Mouse (Mus musculus): ENCODE data around the gene Krt7. TPM values are rescaled to one million over a fixed set of nuclear protein-coding genes. Genes with fewer than 3 reads are reported as not detected.

Krt7 gene
- polyA plus RNA-seq, 1 experiment: 36.4 TPM

DNA sequence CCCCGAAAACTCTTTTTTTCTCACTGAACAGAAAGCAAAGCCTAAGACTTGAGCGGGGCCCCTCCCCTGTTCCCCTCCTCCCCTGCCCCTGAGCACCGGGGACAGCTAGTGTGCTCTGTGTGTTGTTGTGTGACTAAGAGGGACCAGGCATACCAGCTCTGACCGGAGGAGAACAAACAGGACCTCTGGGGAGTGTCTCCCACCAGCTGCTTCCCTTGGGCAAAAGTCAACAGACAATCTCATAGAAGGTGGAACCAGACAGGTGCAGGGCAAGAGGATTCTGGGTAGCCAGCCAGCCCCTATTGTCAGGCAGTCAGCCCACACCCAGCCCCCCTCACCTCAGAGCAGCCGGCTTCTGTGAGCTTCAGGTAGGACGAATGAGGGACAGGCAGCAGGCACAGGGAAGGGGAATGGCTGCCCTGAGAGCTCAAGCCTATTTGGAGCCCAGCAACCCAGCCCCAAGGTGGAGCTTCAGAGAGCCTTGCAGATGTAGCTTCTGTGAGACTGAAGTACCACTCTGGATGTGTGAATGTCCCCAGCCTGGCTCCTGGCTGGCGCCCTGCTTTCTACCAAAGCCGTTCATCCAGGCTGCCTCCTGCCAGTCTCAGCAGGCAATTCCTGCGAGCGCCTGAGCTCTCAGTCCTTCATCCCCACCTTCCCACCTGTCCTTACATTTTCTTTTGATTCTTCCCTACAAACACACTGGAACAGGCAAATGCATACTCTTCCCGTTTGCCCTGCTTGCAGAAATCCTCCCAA is 4.1 kb downstream of the Krt7 start:
- no peak overlapping the region for H3K27ac ChIP-seq (ENCODE audit: insufficient read depth, low read length)
- no peaks in the 10 kb centered on the region; the same call in 1 of the 2 replicates for H3K27me3 ChIP-seq (ENCODE audit: control insufficient read depth, insufficient read depth, low read length, poor library complexity, severe bottlenecking)
- H3K4me1 ChIP-seq (ENCODE audit: control insufficient read depth, insufficient read depth, low read length): peaks cover 8% of the 10 kb centered on the region
- no peak overlapping the region for H3K9ac ChIP-seq (ENCODE audit: low read depth, poor library complexity, severe bottlenecking)
- no peak overlapping the region for H3K4me3 ChIP-seq (ENCODE audit: low read depth, low read length)
- no peaks in the 10 kb centered on the region for H3K36me3 ChIP-seq (ENCODE audit: control insufficient read depth, insufficient read depth, low read length, poor library complexity, severe bottlenecking)
- peak; percentile 89 for TF ChIP-seq EP300 (IDR thresholded peaks at IDR 0.05; ENCODE audit: insufficient read depth, low read depth, low read length)
- no peak for TF ChIP-seq CTCF (IDR thresholded peaks at IDR 0.05; ENCODE audit: low read depth, low read length)
- TF ChIP-seq POLR2A (IDR thresholded peaks at IDR 0.05; ENCODE audit: insufficient read depth, low read length): no peak
- no peaks in the 10 kb centered on the region for H3K9me3 ChIP-seq (replicated peaks; ENCODE audit: control insufficient read depth, insufficient read depth, low read length, poor library complexity, severe bottlenecking)

DNA sequence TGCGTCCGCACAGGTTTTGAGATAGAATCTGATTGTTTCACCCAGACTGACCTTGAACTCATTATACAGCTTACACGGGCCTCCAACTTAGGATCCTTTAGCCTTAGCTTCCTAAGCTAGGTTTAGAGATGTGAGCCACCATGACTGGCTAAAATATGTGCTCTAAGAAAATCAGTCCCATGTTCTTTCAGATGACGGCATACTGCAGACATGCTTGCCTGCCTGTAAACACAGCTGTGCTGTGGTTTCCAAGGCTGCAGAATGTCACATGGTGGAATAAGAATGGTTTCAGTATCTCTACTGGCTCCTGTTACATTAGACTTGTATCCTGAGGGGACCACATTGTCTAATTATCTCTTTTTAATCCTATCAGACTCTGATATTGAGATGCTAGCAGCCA is 8.1 kb downstream of the Krt7 start:
- Histone ChIP-seq H3K27ac (ENCODE audit: insufficient read depth, low read length) (no peak overlapping the region), H3K27me3 (ENCODE audit: control insufficient read depth, insufficient read depth, low read length, poor library complexity, severe bottlenecking) (no peaks in the 10 kb centered on the region), H3K9me3 (replicated peaks; ENCODE audit: control insufficient read depth, insufficient read depth, low read length, poor library complexity, severe bottlenecking) (no peaks in the 10 kb centered on the region)

DNA sequence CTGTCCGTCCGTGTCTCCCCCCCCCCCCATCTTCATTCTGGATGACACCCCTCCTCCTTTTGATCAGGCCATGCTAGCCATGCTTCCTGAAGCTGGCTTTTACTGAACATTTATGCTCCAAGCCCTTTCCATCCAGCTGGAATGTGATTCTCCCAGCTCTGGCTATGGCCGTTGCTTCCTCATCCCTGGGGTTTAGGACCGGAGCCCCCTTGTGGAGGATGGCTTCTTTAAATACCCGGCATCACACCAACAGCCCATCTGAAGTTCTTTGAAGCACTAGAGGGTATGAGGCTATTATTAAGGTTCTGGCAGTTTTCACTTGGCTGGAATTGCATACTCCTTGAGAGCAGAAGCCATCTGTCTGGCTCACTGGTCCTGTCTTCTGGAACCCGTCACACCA is 10.1 kb downstream of the Krt7 start:
- Histone ChIP-seq H3K27ac (ENCODE audit: insufficient read depth, low read length) (no peak overlapping the region), H3K36me3 (ENCODE audit: control insufficient read depth, insufficient read depth, low read length, poor library complexity, severe bottlenecking) (no peaks in the 10 kb centered on the region), H3K27me3 (ENCODE audit: control insufficient read depth, insufficient read depth, low read length, poor library complexity, severe bottlenecking) (no peaks in the 10 kb centered on the region), H3K4me1 (ENCODE audit: control insufficient read depth, insufficient read depth, low read length) (peaks cover 4% of the 10 kb centered on the region), H3K9me3 (replicated peaks; ENCODE audit: control insufficient read depth, insufficient read depth, low read length, poor library complexity, severe bottlenecking) (no peaks in the 10 kb centered on the region), H3K9ac (ENCODE audit: low read depth, poor library complexity, severe bottlenecking) (no peak overlapping the region), H3K4me3 (ENCODE audit: low read depth, low read length) (no peak overlapping the region)
- TF ChIP-seq POLR2A (IDR thresholded peaks at IDR 0.05; ENCODE audit: insufficient read depth, low read length): no peak
- TF ChIP-seq CTCF (IDR thresholded peaks at IDR 0.05; ENCODE audit: low read depth, low read length): peak; percentile 32

More for the DNA sequence above, 8.1 kb downstream of the Krt7 start:
- no peak overlapping the region for H3K4me3 ChIP-seq (ENCODE audit: low read depth, low read length)
- H3K4me1 ChIP-seq (ENCODE audit: control insufficient read depth, insufficient read depth, low read length): peaks cover 6% of the 10 kb centered on the region
- H3K9ac ChIP-seq (ENCODE audit: low read depth, poor library complexity, severe bottlenecking): no peak overlapping the region
- TF ChIP-seq EP300 (IDR thresholded peaks at IDR 0.05; ENCODE audit: insufficient read depth, low read depth, low read length) (no peak), POLR2A (IDR thresholded peaks at IDR 0.05; ENCODE audit: insufficient read depth, low read length) (no peak), CTCF (IDR thresholded peaks at IDR 0.05; ENCODE audit: low read depth, low read length) (no peak)
- H3K36me3 ChIP-seq (ENCODE audit: control insufficient read depth, insufficient read depth, low read length, poor library complexity, severe bottlenecking): no peaks in the 10 kb centered on the region

DNA sequence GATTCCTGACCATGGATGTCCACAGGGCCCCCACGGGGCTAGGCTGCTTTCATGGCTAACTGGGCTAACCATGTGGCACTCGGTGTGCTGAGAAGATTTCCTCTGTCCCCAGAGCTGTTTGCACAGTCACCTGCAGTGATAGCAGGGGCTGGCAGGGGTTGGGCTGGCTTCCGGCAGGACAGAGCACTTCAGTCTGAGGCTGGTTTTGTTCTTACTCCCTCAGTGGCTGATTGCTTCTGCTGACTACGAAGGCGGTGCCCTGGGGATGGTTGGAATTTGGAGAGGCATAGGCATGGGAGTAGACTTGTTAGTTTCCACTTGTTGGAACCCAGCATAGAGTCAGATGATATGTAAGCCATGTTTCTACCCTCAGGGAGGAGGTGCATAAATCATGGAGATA is 14.1 kb downstream of the Krt7 start:
- Histone ChIP-seq H3K9ac (ENCODE audit: low read depth, poor library complexity, severe bottlenecking) (no peak overlapping the region), H3K27ac (ENCODE audit: insufficient read depth, low read length) (no peak overlapping the region)
- TF ChIP-seq EP300 (IDR thresholded peaks at IDR 0.05; ENCODE audit: insufficient read depth, low read depth, low read length) (no peak), CTCF (IDR thresholded peaks at IDR 0.05; ENCODE audit: low read depth, low read length) (no peak), POLR2A (IDR thresholded peaks at IDR 0.05; ENCODE audit: insufficient read depth, low read length) (no peak)

DNA sequence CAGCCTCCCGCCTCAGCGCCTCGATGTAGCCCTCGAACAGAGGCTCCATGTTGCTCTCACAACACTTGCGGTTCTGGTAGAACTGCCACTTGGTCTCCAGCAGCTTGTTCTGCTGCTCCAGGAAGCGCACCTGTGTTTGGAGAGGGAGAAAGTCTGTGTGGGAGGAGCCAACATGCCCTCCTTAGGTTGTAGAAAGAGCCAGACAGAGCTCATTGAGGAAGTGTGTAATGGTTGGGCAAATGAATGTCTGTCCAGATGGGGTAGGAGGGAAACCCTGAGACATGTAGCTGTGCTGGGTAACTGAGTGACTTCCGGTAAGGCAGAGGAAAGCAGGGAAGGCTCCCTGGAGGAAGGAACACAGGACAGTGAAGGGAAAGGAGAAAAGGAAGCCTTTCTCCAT is 25.8 kb downstream of the Krt7 start:
- Histone ChIP-seq H3K4me1 (ENCODE audit: control insufficient read depth, insufficient read depth, low read length) (no peaks in the 10 kb centered on the region), H3K27me3 (ENCODE audit: control insufficient read depth, insufficient read depth, low read length, poor library complexity, severe bottlenecking) (no peaks in the 10 kb centered on the region; the same call in 1 of the 2 replicates), H3K9me3 (replicated peaks; ENCODE audit: control insufficient read depth, insufficient read depth, low read length, poor library complexity, severe bottlenecking) (no peaks in the 10 kb centered on the region), H3K4me3 (ENCODE audit: low read depth, low read length) (no peak overlapping the region), H3K36me3 (ENCODE audit: control insufficient read depth, insufficient read depth, low read length, poor library complexity, severe bottlenecking) (no peaks in the 10 kb centered on the region), H3K9ac (ENCODE audit: low read depth, poor library complexity, severe bottlenecking) (no peak overlapping the region), H3K27ac (ENCODE audit: insufficient read depth, low read length) (no peak overlapping the region)
- no peak for TF ChIP-seq CTCF (IDR thresholded peaks at IDR 0.05; ENCODE audit: low read depth, low read length)
- TF ChIP-seq EP300 (IDR thresholded peaks at IDR 0.05; ENCODE audit: insufficient read depth, low read depth, low read length): no peak
- no peak for TF ChIP-seq POLR2A (IDR thresholded peaks at IDR 0.05; ENCODE audit: insufficient read depth, low read length)

More for the DNA sequence above, 14.1 kb downstream of the Krt7 start:
- peaks cover 3% of the 10 kb centered on the region for H3K4me1 ChIP-seq (ENCODE audit: control insufficient read depth, insufficient read depth, low read length)
- H3K27me3 ChIP-seq (ENCODE audit: control insufficient read depth, insufficient read depth, low read length, poor library complexity, severe bottlenecking): no peaks in the 10 kb centered on the region
- H3K9me3 ChIP-seq (replicated peaks; ENCODE audit: control insufficient read depth, insufficient read depth, low read length, poor library complexity, severe bottlenecking): no peaks in the 10 kb centered on the region
- no peaks in the 10 kb centered on the region for H3K36me3 ChIP-seq (ENCODE audit: control insufficient read depth, insufficient read depth, low read length, poor library complexity, severe bottlenecking)
- no peak overlapping the region for H3K4me3 ChIP-seq (ENCODE audit: low read depth, low read length)

DNA sequence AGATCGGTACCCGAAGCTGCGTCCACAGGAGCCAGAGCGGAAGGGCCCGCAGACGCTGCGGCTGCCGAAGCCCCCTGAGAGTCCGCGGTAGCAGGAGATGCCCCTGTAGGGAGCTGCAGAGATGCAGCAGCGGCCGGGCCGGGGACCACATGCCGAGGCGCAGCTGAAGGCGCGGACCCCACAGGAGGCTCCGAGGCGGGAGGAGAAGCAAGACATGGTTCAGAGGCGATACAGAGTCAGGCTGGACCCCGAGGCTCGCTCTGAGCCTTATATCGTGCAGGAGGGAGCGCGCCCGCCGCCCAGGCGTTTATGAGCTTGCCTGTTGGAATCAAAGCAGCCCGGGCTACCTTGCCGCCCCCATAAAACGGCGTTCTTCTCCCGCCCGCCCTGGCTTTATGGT is 27.7 kb downstream of the Krt7 start, which contains the start of gene Krt87:
TSS of gene Krt87 (minus strand) at position 250 of the 400 bp plus-strand sequence.
- no peaks in the 10 kb centered on the region; the same call in 1 of the 2 replicates for H3K27me3 ChIP-seq (ENCODE audit: control insufficient read depth, insufficient read depth, low read length, poor library complexity, severe bottlenecking)
- H3K9me3 ChIP-seq (replicated peaks; ENCODE audit: control insufficient read depth, insufficient read depth, low read length, poor library complexity, severe bottlenecking): no peaks in the 10 kb centered on the region
- no peak within 1 kb of the TSS for H3K9ac ChIP-seq (ENCODE audit: low read depth, poor library complexity, severe bottlenecking)
- no peak within 1 kb of the TSS for H3K27ac ChIP-seq (ENCODE audit: insufficient read depth, low read length)
- TF ChIP-seq CTCF (IDR thresholded peaks at IDR 0.05; ENCODE audit: low read depth, low read length) (no peak), EP300 (IDR thresholded peaks at IDR 0.05; ENCODE audit: insufficient read depth, low read depth, low read length) (no peak)
- peak within 1 kb of the TSS; percentile 17 for H3K4me3 ChIP-seq (ENCODE audit: low read depth, low read length)
- no peaks in the 10 kb centered on the region for H3K36me3 ChIP-seq (ENCODE audit: control insufficient read depth, insufficient read depth, low read length, poor library complexity, severe bottlenecking)
- H3K4me1 ChIP-seq (ENCODE audit: control insufficient read depth, insufficient read depth, low read length): no peaks in the 10 kb centered on the region

All from ES-Bruce4 (cell line).